Mouse (Mus musculus) MEL (cell line): ENCODE data around the gene Syn1. TPM values are rescaled to one million over a fixed set of nuclear protein-coding genes. Genes with fewer than 3 reads are reported as not detected.

Experiments used
- DNase-seq: peaks from one replicate; pipeline ENCODE4 v3.0.0; 2011; ENCODE audit warnings: low read depth, low spot score
- H3K27ac ChIP-seq: 2 replicates; pipeline ENCODE4 v1.5.1; 2012; ENCODE audit warnings: low read depth, mild to moderate bottlenecking, control low read depth, low read length, moderate library complexity; ENCODE audit not compliant: control insufficient read depth
- H3K27me3 ChIP-seq, 2 experiments: fragments of 150-350 bp in 1 of 2; sonication (generic) in 1 of 2; 2 replicates each; pipeline ENCODE4 v1.6.1; 2012; ENCODE audit warnings: low read length in 2 of 2, mild to moderate bottlenecking in 2 of 2, improper control_type of control experiment in 1 of 2, moderate library complexity in 1 of 2; ENCODE audit not compliant: insufficient read depth in 2 of 2, control insufficient read depth in 1 of 2
- H3K36me3 ChIP-seq, 2 experiments: 2 replicates each; pipeline ENCODE4 v1.6.1; 2012 to 2014; ENCODE audit warnings: low read length in 2 of 2, improper control_type of control experiment in 1 of 2, inconsistent platforms in 1 of 2, mild to moderate bottlenecking in 1 of 2; ENCODE audit not compliant: insufficient read depth in 2 of 2, control insufficient read depth in 1 of 2
- H3K4me1 ChIP-seq, 2 experiments: fragments of 150-350 bp in 1 of 2; sonication (generic) in 1 of 2; 2 replicates each; pipeline ENCODE4 v1.6.1; 2012; ENCODE audit warnings: low read length in 2 of 2, improper control_type of control experiment in 1 of 2, mild to moderate bottlenecking in 1 of 2; ENCODE audit not compliant: insufficient read depth in 2 of 2, control insufficient read depth in 1 of 2
- H3K4me3 ChIP-seq, 2 experiments: fragments of 150-350 bp in 1 of 2; sonication (generic) in 1 of 2; 2 replicates each; pipeline ENCODE4 v1.5.1; 2012; ENCODE audit warnings: low read depth in 2 of 2, low read length in 2 of 2, mild to moderate bottlenecking in 2 of 2, moderate library complexity in 2 of 2, control low read depth in 1 of 2, improper control_type of control experiment in 1 of 2; ENCODE audit not compliant: control insufficient read depth in 1 of 2, insufficient read depth in 1 of 2
- H3K79me2 ChIP-seq: 2 replicates; pipeline ENCODE4 v1.6.1; 2012; ENCODE audit warnings: mild to moderate bottlenecking, low read length, moderate library complexity; ENCODE audit not compliant: control insufficient read depth, poor library complexity, insufficient read depth
- H3K9ac ChIP-seq: 2 replicates; pipeline ENCODE4 v1.6.1; 2012; ENCODE audit warnings: low read depth, mild to moderate bottlenecking, control low read depth, low read length, moderate library complexity; ENCODE audit not compliant: control insufficient read depth, poor library complexity, severe bottlenecking
- H3K9me3 ChIP-seq: fragments of 150-350 bp; sonication (generic); replicated peaks from 2 replicates; pipeline ENCODE4 v1.6.1; 2012; ENCODE audit warnings: mild to moderate bottlenecking, low read length, improper control_type of control experiment, moderate library complexity; ENCODE audit not compliant: insufficient read depth
- BHLHE40 ChIP-seq: IDR thresholded peaks from 2 replicates; pipeline ENCODE4 v1.6.1; 2012; ENCODE audit warnings: low read depth, mild to moderate bottlenecking, inconsistent platforms, low read length, improper control_type of control experiment, borderline replicate concordance
- CHD2 ChIP-seq: IDR thresholded peaks from 2 replicates; pipeline ENCODE4 v1.6.1; 2011; ENCODE audit warnings: low read length, improper control_type of control experiment
- ELF1 ChIP-seq: IDR thresholded peaks from 2 replicates; pipeline ENCODE4 v1.6.1; 2014; ENCODE audit warnings: low read depth, mild to moderate bottlenecking, inconsistent platforms, low read length, improper control_type of control experiment, moderate library complexity
- EP300 ChIP-seq, 2 experiments: IDR thresholded peaks; 2 replicates each; pipeline ENCODE4 v1.6.1; 2011; ENCODE audit warnings: improper control_type of control experiment in 2 of 2, low read length in 2 of 2, low read depth in 1 of 2, mild to moderate bottlenecking in 1 of 2
- GABPA ChIP-seq: IDR thresholded peaks from 2 replicates; pipeline ENCODE4 v1.6.1; 2012; ENCODE audit warnings: low read depth, mild to moderate bottlenecking, inconsistent platforms, low read length, improper control_type of control experiment, moderate library complexity
- HCFC1 ChIP-seq: IDR thresholded peaks from 2 replicates; pipeline ENCODE4 v1.6.1; 2012; ENCODE audit warnings: low read depth, mild to moderate bottlenecking, inconsistent platforms, low read length, improper control_type of control experiment, moderate library complexity
- JUND ChIP-seq: IDR thresholded peaks from 2 replicates; pipeline ENCODE4 v1.6.1; 2011; ENCODE audit warnings: low read depth, mild to moderate bottlenecking, improper control_type of control experiment, low read length
- MAFK ChIP-seq: IDR thresholded peaks from 2 replicates; pipeline ENCODE4 v1.6.1; 2011; ENCODE audit warnings: low read depth, mild to moderate bottlenecking, low read length, improper control_type of control experiment, borderline replicate concordance
- MAZ ChIP-seq: IDR thresholded peaks from 2 replicates; pipeline ENCODE4 v1.6.1; 2012; ENCODE audit warnings: low read depth, mild to moderate bottlenecking, inconsistent platforms, low read length, improper control_type of control experiment
- MEF2A ChIP-seq: IDR thresholded peaks from 2 replicates; pipeline ENCODE4 v1.6.1; 2014; ENCODE audit warnings: low read depth, mild to moderate bottlenecking, inconsistent platforms, low read length, improper control_type of control experiment; ENCODE audit not compliant: poor library complexity, insufficient replicate concordance, severe bottlenecking; ENCODE audit errors: extremely low read depth
- POLR2A ChIP-seq, 2 experiments: IDR thresholded peaks; 2 replicates each; pipeline ENCODE4 v1.6.1; 2011 to 2012; ENCODE audit warnings: low read length in 2 of 2, mild to moderate bottlenecking in 2 of 2, control low read depth in 1 of 2, improper control_type of control experiment in 1 of 2, low read depth in 1 of 2, moderate library complexity in 1 of 2; ENCODE audit not compliant: control insufficient read depth in 1 of 2, insufficient read depth in 1 of 2, poor library complexity in 1 of 2
- POLR2AphosphoS2 ChIP-seq: IDR thresholded peaks from 2 replicates; pipeline ENCODE4 v1.6.1; 2011; ENCODE audit warnings: low read length, improper control_type of control experiment
- RAD21 ChIP-seq: IDR thresholded peaks from 2 replicates; pipeline ENCODE4 v1.6.1; 2011; ENCODE audit warnings: mild to moderate bottlenecking, low read depth, low read length, improper control_type of control experiment
- RCOR1 ChIP-seq: IDR thresholded peaks from 2 replicates; pipeline ENCODE4 v1.6.1; 2012; ENCODE audit warnings: low read depth, mild to moderate bottlenecking, inconsistent platforms, low read length, improper control_type of control experiment
- TAL1 ChIP-seq: IDR thresholded peaks from 2 replicates; pipeline ENCODE4 v1.6.1; 2012; ENCODE audit warnings: mild to moderate bottlenecking, inconsistent platforms, low read length, moderate library complexity, mixed read lengths
- UBTF ChIP-seq: IDR thresholded peaks from 2 replicates; pipeline ENCODE4 v1.6.1; 2012; ENCODE audit warnings: low read depth, mild to moderate bottlenecking, inconsistent platforms, low read length, improper control_type of control experiment, moderate library complexity, borderline replicate concordance; ENCODE audit not compliant: insufficient read depth
- USF2 ChIP-seq, 2 experiments: IDR thresholded peaks; 2 replicates each; pipeline ENCODE4 v1.6.1; 2011 to 2012; ENCODE audit warnings: improper control_type of control experiment in 2 of 2, low read length in 2 of 2, borderline replicate concordance in 1 of 2, inconsistent platforms in 1 of 2, low read depth in 1 of 2, mild to moderate bottlenecking in 1 of 2; ENCODE audit not compliant: insufficient read depth in 1 of 2
- polyA plus RNA-seq, 2 experiments: library from polyadenylated mRNA; stranded (reverse) in 1 of 2; unstranded in 1 of 2; fragments of >175 nt in 1 of 2; fragments of >200 nt in 1 of 2; gene quantifications; 2 replicates each; pipeline versions ENCODE4 v1.2.1 to v1.2.4; 2012; ENCODE audit warnings: low replicate concordance in 2 of 2, low read depth in 1 of 2; ENCODE audit not compliant: insufficient read length in 2 of 2, insufficient read depth in 1 of 2, missing spikeins in 1 of 2
- total RNA-seq: library from RNA; depleted of rRNA; stranded (reverse); fragments of 300-350 nt; gene quantifications from 2 replicates; pipeline ENCODE4 v1.2.3, GENCODE M21; 2012

Syn1 gene
- total and polyA plus RNA-seq, 3 experiments, result 0.08 to 0.22 TPM; not detected in 1

DNA sequence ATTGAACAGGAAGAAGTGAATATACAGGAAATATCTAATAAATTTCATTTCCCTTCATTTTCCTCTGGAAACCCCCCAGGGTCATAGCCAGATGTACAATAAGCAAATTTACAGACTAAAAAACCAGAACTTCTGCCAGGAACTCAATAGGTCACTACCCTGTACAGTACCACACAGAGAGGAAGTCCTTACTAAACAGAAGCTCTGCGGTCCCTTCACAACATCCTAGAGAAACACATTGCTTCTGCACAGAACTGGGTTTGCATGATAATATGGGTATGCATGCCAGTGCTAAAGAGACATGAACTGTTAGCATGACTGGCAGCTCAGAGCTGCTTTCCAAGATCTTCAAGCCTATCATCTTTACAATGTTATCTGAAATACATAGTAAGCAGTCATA is 9.1 kb upstream of the Syn1 start:
- no peak for TF ChIP-seq CHD2
- no peak for TF ChIP-seq GABPA
- TF ChIP-seq TAL1, result 0 out of 2 replicates have a peak, but pooled peaks have one; percentile 9
- no peak for TF ChIP-seq UBTF
- TF ChIP-seq RAD21, result no peak
- no peak for TF ChIP-seq HCFC1
- no peak for TF ChIP-seq USF2 (IDR thresholded peaks at IDR 0.05; ENCODE audit: borderline replicate concordance in 1 of 2, insufficient read depth in 1 of 2, low read depth in 1 of 2, low read length in 2 of 2)
- TF ChIP-seq, all 39 proteins: peak for 1
- no peaks in the 10 kb centered on the region for H3K79me2 ChIP-seq
- H3K36me3 ChIP-seq, result peaks cover 0 to 14% of the 10 kb centered on the region in 2 experiments; a peak in 2 of 4 replicates
- H3K27me3 ChIP-seq, result no peaks in the 10 kb centered on the region
- DNase-seq, result peak; percentile 30
- no peaks in the 10 kb centered on the region for H3K9me3 ChIP-seq
- H3K4me3 ChIP-seq, result no peak overlapping the region
- no peak overlapping the region for H3K27ac ChIP-seq
- H3K9ac ChIP-seq, result no peak overlapping the region
- peaks cover 2 to 12% of the 10 kb centered on the region in 2 experiments; a peak in 3 of 4 replicates for H3K4me1 ChIP-seq

DNA sequence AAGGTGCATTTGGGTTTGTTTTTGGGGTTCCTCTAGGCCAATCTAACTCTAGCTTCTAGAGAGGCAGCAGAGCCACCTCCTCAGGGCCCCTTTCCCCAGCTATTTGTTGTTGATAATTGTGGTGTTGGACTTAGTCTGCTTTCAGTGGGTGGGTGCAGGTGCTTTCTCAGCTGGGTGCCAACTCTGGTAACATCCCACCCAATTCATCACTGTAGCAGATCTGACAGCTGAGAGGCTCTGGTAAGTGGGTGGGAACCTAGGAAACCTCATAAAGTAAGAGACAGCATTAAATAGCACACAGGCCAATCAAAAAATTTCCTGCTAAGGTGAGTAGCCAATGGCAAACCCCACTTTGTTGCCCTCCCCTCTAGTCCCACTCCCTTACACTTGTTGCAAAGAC is 4.2 kb upstream of the Syn1 start:
- no peaks in the 10 kb centered on the region for H3K79me2 ChIP-seq
- H3K27me3 ChIP-seq, result peaks cover 4 to 6% of the 10 kb centered on the region in 2 experiments
- H3K36me3 ChIP-seq, result no peaks in the 10 kb centered on the region
- DNase-seq, result no peak
- H3K27ac ChIP-seq, result no peak overlapping the region
- TF ChIP-seq ELF1 (no peak), POLR2A (IDR thresholded peaks at IDR 0.05; ENCODE audit: control insufficient read depth in 1 of 2, insufficient read depth in 1 of 2, low read depth in 1 of 2, low read length in 2 of 2, poor library complexity in 1 of 2) (no peak), CHD2 (no peak), POLR2AphosphoS2 (no peak), MAFK (no peak), BHLHE40 (no peak), MAZ (no peak), EP300 (IDR thresholded peaks at IDR 0.05; ENCODE audit: low read depth in 1 of 2, low read length in 2 of 2) (no peak)
- H3K9ac ChIP-seq, result no peak overlapping the region
- no peak overlapping the region for H3K4me3 ChIP-seq
- H3K4me1 ChIP-seq, result no peaks in the 10 kb centered on the region
- no peaks in the 10 kb centered on the region for H3K9me3 ChIP-seq

DNA sequence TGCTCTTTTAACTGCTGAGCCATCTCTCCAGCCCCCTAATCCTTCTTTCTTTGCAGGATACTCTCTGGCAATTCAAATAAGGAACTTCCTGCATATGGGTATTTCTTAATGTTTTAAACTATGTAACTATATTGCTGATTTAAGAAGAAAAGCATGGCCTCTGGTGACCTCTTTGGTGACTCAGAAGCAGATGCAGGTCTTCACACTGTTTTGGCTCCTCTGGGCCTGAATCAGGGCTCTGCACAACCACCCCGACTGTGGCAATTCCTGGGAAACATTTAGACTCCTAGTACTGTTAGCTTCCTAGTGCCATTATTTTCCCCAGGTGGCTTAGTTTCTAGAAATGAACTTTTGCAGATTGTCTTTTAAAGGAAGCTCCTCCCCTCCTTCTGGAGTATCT is 2.7 kb upstream of the Syn1 start:
- TF ChIP-seq RCOR1 (no peak), MEF2A (no peak), UBTF (no peak), JUND (no peak), TAL1 (no peak)
- no peak overlapping the region for H3K4me3 ChIP-seq
- DNase-seq, result no peak
- H3K9me3 ChIP-seq, result no peaks in the 10 kb centered on the region
- H3K4me1 ChIP-seq, result no peaks in the 10 kb centered on the region
- H3K27me3 ChIP-seq, result peaks cover 13 to 16% of the 10 kb centered on the region in 2 experiments
- H3K36me3 ChIP-seq, result no peaks in the 10 kb centered on the region
- no peak overlapping the region for H3K9ac ChIP-seq
- H3K79me2 ChIP-seq, result no peaks in the 10 kb centered on the region
- H3K27ac ChIP-seq, result no peak overlapping the region
